Mouse (Mus musculus) kidney, postnatal 14 days (tissue): ENCODE results near the gene Sept9.

ENCODE experiments used
- DNase-seq: peaks from one replicate; pipeline ENCODE4 v3.0.0; 2022; ENCODE audit warnings: mixed read lengths

The Sept9 gene

GRCm38 (mm10) chr11:117176304-117176703, 23.2 kb upstream of the Sept9 start:
- DNase-seq: peak; percentile 53

GRCm38 (mm10) chr11:117176900-117177299, 22.6 kb upstream of the Sept9 start:
- no peak for DNase-seq

- DNase-seq: peak; percentile 94
Observed at GRCm38 (mm10) chr11:117177303-117177979, 22.0 kb upstream of the Sept9 start.

GRCm38 (mm10) chr11:117179902-117180301, 19.6 kb upstream of the Sept9 start:
- DNase-seq: no peak

GRCm38 (mm10) chr11:117182808-117183207, 16.7 kb upstream of the Sept9 start:
- no peak for DNase-seq

GRCm38 (mm10) chr11:117183299-117183698, 16.2 kb upstream of the Sept9 start:
- no peak for DNase-seq

- no peak for DNase-seq
Observed at GRCm38 (mm10) chr11:117183841-117184240, 15.6 kb upstream of the Sept9 start.

GRCm38 (mm10) chr11:117185076-117185933, 14.2 kb upstream of the Sept9 start:
- peak; percentile 75 for DNase-seq

GRCm38 (mm10) chr11:117191524-117191923, 7.9 kb upstream of the Sept9 start:
- peak; percentile 34 for DNase-seq

GRCm38 (mm10) chr11:117194475-117194937, 5.0 kb upstream of the Sept9 start:
- DNase-seq: peak; percentile 35

- no peak for DNase-seq
Observed at GRCm38 (mm10) chr11:117195616-117196015, 3.8 kb upstream of the Sept9 start.

- no peak for DNase-seq
Observed at GRCm38 (mm10) chr11:117196681-117197080, 2.8 kb upstream of the Sept9 start.

GRCm38 (mm10) chr11:117198122-117198521, 1.3 kb upstream of the Sept9 start:
- no peak for DNase-seq

- DNase-seq: no peak
Observed at GRCm38 (mm10) chr11:117201846-117202245, 2.4 kb downstream of the Sept9 start.

- peak; percentile 47 for DNase-seq
Observed at GRCm38 (mm10) chr11:117204606-117205005, 5.1 kb downstream of the Sept9 start.

GRCm38 (mm10) chr11:117205042-117205441, 5.6 kb downstream of the Sept9 start:
- DNase-seq: peak; percentile 48

- no peak for DNase-seq
Observed at GRCm38 (mm10) chr11:117205447-117205846, 6.0 kb downstream of the Sept9 start.

GRCm38 (mm10) chr11:117207436-117207835, 8.0 kb downstream of the Sept9 start:
- no peak for DNase-seq

- peak; percentile 45 for DNase-seq
Observed at GRCm38 (mm10) chr11:117208151-117208673, 8.8 kb downstream of the Sept9 start.

GRCm38 (mm10) chr11:117216713-117217112, 17.3 kb downstream of the Sept9 start:
- no peak for DNase-seq

- no peak for DNase-seq
Observed at GRCm38 (mm10) chr11:117218070-117218469, 18.6 kb downstream of the Sept9 start.

GRCm38 (mm10) chr11:117218498-117218897, 19.0 kb downstream of the Sept9 start:
- no peak for DNase-seq

- DNase-seq: no peak
Observed at GRCm38 (mm10) chr11:117220777-117221176, 21.3 kb downstream of the Sept9 start.

- DNase-seq: no peak
Observed at GRCm38 (mm10) chr11:117221182-117221581, 21.7 kb downstream of the Sept9 start.
